Mouse (Mus musculus): ENCODE data around the gene Abcc12.

The Abcc12 gene

DNA sequence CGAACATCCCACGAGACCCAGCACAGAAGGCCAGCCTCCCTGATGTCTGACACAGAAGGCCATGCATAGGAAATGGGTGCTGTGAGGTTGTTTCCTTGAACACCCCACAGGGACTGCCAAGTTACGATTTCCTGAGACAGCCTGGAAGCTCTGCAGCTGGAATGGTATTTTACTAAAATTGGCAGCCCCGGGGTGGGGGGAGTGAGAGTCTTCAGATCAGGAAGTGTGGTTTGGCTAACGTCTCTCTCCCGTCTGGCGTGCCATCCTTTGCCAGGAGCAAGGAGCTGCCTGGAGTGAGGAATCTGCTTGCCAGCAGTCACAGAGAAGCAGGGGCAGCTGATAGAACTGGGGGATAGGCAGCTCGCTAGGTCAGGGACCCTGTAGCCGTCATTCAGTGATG, 2.4 kb downstream of the Abcc12 start:
- DNase-seq (ENCODE audit: low spot score), result peak; percentile 39

- DNase-seq (ENCODE audit: low spot score), result no peak
Observed at GRCm38 (mm10) chr8:86577547-86577946, 2.9 kb downstream of the Abcc12 start.

DNA sequence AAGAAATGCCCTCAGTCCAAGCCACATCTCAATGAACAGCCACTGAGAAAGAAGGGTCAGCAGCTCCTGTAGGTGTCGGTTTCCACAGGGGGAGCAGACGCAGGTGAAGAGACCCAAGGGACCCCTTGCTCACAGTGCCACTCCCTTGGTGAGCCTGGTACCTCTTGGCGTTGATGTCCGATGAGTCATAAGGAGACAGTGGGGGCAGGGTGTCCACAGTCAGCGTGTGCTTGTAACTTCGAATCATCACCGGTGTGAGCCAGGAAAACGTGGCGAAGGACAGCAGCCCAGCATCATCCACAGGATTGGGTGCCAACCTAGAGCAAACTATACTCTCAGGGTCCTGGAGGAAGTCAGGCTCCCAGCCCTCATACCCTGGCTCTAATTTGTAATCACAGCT, 16.8 kb downstream of the Abcc12 start:
- DNase-seq (ENCODE audit: low spot score), result no peak

DNA sequence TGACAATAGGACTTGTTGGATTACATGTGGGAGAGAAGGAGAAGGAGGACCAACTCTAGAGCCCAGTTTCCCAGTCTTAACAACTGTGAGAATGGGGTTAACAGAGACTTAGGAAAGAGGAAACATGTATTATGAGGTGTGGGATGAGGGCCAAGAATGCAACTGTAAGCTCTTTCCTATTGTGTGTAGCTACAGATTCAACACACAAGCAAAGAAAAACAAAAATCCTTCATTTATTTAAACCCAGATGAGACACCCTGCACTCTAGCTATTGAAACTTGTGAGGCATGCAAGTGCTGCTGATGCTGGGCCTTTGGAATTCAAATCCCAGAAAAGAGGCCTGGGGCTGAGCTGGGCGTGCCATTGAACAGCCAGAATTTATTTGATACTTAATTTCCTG, 18.7 kb downstream of the Abcc12 start:
- no peak for DNase-seq (ENCODE audit: low spot score)

- DNase-seq (ENCODE audit: low spot score), result no peak
Observed at GRCm38 (mm10) chr8:86560688-86561065, 19.8 kb downstream of the Abcc12 start.

GRCm38 (mm10) chr8:86559947-86560687, 20.4 kb downstream of the Abcc12 start:
- no peak for DNase-seq (ENCODE audit: low spot score)

- no peak for DNase-seq (ENCODE audit: low spot score)
Observed at GRCm38 (mm10) chr8:86557186-86558045, 23.1 kb downstream of the Abcc12 start.

GRCm38 (mm10) chr8:86555564-86555963, 24.9 kb downstream of the Abcc12 start:
- DNase-seq (ENCODE audit: low spot score), result no peak

DNA sequence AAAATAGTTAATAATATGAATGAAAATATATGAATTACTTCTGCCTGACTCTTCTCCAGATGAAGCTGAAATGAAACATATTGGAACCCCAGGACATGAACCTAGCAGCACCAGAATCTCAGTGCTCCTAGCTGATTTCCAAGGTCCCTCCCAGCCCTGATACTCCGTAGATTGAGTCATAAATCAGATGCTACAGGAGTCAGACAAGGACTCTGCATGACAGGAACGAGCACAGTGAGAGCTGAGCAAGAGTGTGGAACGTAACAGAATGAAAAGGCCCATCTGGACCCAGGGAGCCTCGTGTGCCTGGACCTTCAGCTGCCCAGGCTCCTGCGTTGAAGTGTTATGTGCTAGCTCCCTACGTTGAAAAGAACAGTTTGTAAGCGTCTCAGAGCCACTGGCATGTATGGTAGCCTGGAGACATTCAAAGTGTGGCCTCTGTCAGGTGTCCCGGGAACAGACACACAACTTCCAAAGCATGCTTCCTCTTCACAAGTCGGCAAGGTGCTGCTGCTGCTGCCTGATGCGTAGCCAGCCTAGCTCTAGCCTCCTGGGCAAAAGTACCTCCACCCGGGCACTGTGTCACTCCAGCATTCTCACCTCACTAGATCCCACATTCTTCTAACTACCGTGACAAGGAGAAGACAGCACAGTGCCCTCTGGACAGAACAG, 26.1 kb downstream of the Abcc12 start:
- no peak for DNase-seq (ENCODE audit: low spot score)

DNA sequence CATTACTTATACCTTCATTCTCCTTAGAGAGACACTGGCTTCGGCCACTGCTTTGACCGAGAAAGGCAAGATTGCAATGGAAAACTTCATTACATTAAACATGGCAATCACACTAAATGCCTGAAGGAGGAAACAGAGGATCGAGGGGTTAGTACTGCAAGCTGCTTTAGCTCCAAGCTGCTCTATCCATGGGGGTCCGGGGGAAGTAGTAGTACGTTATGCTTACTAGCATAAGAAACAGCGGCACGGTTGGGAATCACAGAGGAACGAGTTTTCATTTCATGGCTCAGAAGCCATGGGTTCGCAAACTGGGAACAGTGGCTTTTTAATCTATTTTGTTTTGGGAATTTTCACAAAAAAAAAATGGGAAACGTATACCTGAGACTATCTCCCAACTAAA, 30.0 kb downstream of the Abcc12 start:
- no peak for DNase-seq (ENCODE audit: low spot score)

- DNase-seq (ENCODE audit: low spot score), result no peak
Observed at GRCm38 (mm10) chr8:86546001-86546400, 34.5 kb downstream of the Abcc12 start.

DNA sequence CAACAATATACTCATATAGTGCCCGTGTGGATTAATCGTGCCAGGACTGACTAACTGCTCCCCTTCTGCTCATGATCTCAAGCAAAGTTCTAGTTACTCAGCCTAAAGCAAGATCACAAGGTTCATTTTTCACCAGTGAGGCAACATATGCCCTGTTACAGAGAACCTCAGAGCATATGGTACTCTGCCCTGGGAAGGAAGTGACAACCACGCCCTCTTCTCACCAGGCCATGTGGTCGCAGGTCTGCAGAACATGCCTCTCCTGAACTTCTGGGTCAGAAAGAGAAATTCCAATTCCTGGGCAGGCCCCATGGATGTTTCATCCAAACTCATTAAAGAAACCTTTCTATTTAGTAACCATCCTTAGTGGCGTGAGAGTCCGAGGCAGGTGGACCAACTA, 39.6 kb downstream of the Abcc12 start:
- DNase-seq (ENCODE audit: low spot score), result no peak

- no peak for DNase-seq (ENCODE audit: low spot score)
Observed at GRCm38 (mm10) chr8:86540376-86540775, 40.1 kb downstream of the Abcc12 start.

DNA sequence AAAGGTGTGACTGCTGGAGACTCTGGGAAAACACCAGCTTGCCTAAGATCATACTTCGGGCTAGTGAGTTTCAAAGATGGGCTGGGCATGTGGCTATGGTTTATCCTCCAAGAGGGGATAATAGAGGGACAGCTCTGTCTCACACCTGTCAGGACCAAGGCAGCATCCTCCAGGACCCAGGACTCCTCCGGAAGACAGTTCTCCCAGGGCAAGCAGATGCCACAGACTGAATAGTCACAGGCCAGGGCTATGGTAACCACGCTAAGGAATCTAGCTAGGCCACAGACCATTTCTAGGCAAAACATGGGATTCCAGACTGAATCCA, 43.9 kb downstream of the Abcc12 start:
- DNase-seq (ENCODE audit: low spot score), result no peak

DNA sequence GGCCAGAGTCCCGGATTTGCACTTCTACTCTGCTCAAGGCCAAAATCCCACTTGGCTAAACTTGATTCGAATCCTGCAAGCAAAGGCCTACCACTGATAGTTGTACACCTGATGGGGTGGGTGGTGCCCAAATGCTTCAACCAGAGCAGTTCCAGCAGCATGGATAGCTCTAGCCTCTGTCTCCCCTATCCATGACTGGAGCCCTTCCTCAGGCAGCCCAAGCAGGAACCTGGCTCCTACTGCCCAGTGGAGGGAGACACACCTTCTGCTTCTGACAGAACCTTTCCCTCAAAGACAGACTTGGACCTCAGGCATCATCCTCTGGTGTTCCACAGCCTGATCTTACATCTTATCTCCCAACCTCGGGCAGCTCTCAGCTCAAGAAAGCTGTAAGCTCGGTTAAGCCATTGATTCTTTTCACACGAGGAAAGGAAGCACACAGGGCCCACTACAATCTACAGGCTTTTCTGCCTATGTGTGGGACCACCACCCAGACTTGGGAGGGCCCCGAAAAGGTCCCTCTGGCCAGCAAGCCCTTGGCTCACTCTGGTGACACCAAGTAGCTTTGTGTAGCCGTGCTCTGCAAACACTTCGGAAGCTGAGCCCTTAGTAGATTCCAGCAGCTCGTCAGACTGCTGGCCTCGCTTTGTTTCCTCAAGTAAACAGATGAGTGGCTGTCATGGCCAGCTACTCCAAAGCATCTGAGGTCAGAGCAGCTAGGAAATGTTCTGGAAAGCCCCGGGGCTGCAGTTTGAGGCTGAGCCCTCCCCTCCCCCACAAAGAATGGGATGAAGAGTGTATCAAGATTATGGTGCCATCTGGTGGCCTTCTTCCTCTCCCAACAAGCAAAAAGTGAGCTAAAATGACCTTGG, 44.5 kb downstream of the Abcc12 start:
- peak; percentile 79 for DNase-seq (ENCODE audit: low spot score)

DNA sequence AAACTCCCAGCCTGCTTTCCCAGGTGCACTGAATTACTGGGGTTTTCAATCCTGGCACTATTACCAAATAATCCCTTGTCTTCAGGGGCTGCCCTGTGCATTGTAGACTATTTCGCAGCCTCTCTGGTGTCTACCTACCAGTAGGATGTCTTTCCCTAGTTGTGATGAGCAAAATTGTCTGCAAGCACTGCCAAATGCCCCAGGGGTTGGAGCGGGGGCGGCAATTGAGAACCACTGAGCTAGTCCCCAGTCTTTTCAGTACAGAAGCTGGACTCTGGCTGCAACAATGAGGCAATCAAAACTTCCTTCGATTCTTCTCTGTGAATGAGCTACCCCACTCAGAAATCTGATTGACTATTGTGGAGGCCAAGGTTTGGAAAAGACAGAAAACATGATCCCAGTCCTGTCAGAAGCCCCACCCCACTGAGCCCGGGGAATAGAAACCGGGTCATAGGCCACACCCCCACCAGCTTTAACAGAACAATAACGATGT, 45.4 kb downstream of the Abcc12 start:
- no peak for DNase-seq (ENCODE audit: low spot score)

GRCm38 (mm10) chr8:86529714-86530113, 50.8 kb downstream of the Abcc12 start:
- DNase-seq (ENCODE audit: low spot score), result no peak

- DNase-seq (ENCODE audit: low spot score), result no peak
Observed at GRCm38 (mm10) chr8:86527336-86528029, 53.0 kb downstream of the Abcc12 start.

GRCm38 (mm10) chr8:86526808-86527207, 53.7 kb downstream of the Abcc12 start:
- DNase-seq (ENCODE audit: low spot score), result no peak

GRCm38 (mm10) chr8:86514203-86514602, 66.3 kb downstream of the Abcc12 start:
- no peak for DNase-seq (ENCODE audit: low spot score)

- no peak for DNase-seq (ENCODE audit: low spot score)
Observed at GRCm38 (mm10) chr8:86512886-86513285, 67.6 kb downstream of the Abcc12 start.

Data from left cerebral cortex, adult 11 months (tissue).